Mouse (Mus musculus) gastrocnemius, postnatal 25 days (tissue): ENCODE data around the gene Abca8b. TPM values are rescaled to one million over a fixed set of nuclear protein-coding genes. Genes with fewer than 3 reads are reported as not detected.
"Not testable (repeated sequence)": the region's sequence is repeated elsewhere in the genome, so short reads cannot be mapped to it uniquely, and the experiment has no call there.

Experiments used
- DNase-seq: peaks from one replicate; pipeline ENCODE4 v3.0.0; 2022
- total RNA-seq, 2 experiments: library from RNA; stranded (reverse); gene quantifications; 1 replicate in 1 of 2; 2 replicates in 1 of 2; pipeline ENCODE4 v1.2.3; 2021

Abca8b gene
- total RNA-seq, 2 experiments from 2014 or later: 8.8 to 11.9 TPM

GRCm38 (mm10) chr11:109916654-109917053, 79.0 kb downstream of the Abca8b start:
- DNase-seq: no peak

GRCm38 (mm10) chr11:109913156-109913555, 82.5 kb downstream of the Abca8b start:
- DNase-seq: not testable (repeated sequence)

- DNase-seq: not testable (repeated sequence)
Observed at GRCm38 (mm10) chr11:109912118-109912517, 83.5 kb downstream of the Abca8b start.

- no peak for DNase-seq
Observed at GRCm38 (mm10) chr11:109909801-109910200, 85.8 kb downstream of the Abca8b start.

GRCm38 (mm10) chr11:109908207-109909031, 87.2 kb downstream of the Abca8b start:
- no peak for DNase-seq

GRCm38 (mm10) chr11:109907508-109907907, 88.1 kb downstream of the Abca8b start:
- no peak for DNase-seq

- no peak for DNase-seq
Observed at GRCm38 (mm10) chr11:109902616-109903598, 92.7 kb downstream of the Abca8b start.

- no peak for DNase-seq
Observed at GRCm38 (mm10) chr11:109900491-109901241, 95.0 kb downstream of the Abca8b start.

- no peak for DNase-seq
Observed at GRCm38 (mm10) chr11:109898791-109899467, 96.7 kb downstream of the Abca8b start.

GRCm38 (mm10) chr11:109895952-109896530, 99.6 kb downstream of the Abca8b start:
- no peak for DNase-seq

- DNase-seq: peak; percentile 75
Observed at GRCm38 (mm10) chr11:109895496-109895895, 100.1 kb downstream of the Abca8b start.

GRCm38 (mm10) chr11:109893894-109894804, 101.5 kb downstream of the Abca8b start:
- DNase-seq: no peak

GRCm38 (mm10) chr11:109891989-109892386, 103.7 kb downstream of the Abca8b start:
- peak; percentile 61 for DNase-seq

- DNase-seq: no peak
Observed at GRCm38 (mm10) chr11:109891371-109891988, 104.2 kb downstream of the Abca8b start.

- DNase-seq: no peak
Observed at GRCm38 (mm10) chr11:109889595-109889994, 106.0 kb downstream of the Abca8b start.

- no peak for DNase-seq
Observed at GRCm38 (mm10) chr11:109886757-109887156, 108.9 kb downstream of the Abca8b start.

- DNase-seq: no peak
Observed at GRCm38 (mm10) chr11:109885521-109885920, 110.1 kb downstream of the Abca8b start.

GRCm38 (mm10) chr11:109884801-109885200, 110.8 kb downstream of the Abca8b start:
- DNase-seq: peak; percentile 82

- no peak for DNase-seq
Observed at GRCm38 (mm10) chr11:109884126-109884525, 111.5 kb downstream of the Abca8b start.
